Mouse (Mus musculus): ENCODE results near the gene Atp2b4. TPM values are rescaled to one million over a fixed set of nuclear protein-coding genes. Genes with fewer than 3 reads are reported as not detected.

The Atp2b4 gene
- polyA plus RNA-seq, 1 experiment = 37.2 TPM

GRCm38 (mm10) chr1:133800512-133800911, 329 bp downstream of the Atp2b4 start:
- peak overlapping the region; percentile 69 for H3K4me3 ChIP-seq (ENCODE audit: insufficient read depth, low read length)
- H3K4me1 ChIP-seq (ENCODE audit: control insufficient read depth, insufficient read depth, low read length) = no peaks in the 10 kb centered on the region
- TF ChIP-seq CTCF (IDR thresholded peaks at IDR 0.05; ENCODE audit: borderline replicate concordance, insufficient read depth, low read length) = no peak
- no peak overlapping the region for H3K27ac ChIP-seq (ENCODE audit: insufficient read depth, low read length)

DNA sequence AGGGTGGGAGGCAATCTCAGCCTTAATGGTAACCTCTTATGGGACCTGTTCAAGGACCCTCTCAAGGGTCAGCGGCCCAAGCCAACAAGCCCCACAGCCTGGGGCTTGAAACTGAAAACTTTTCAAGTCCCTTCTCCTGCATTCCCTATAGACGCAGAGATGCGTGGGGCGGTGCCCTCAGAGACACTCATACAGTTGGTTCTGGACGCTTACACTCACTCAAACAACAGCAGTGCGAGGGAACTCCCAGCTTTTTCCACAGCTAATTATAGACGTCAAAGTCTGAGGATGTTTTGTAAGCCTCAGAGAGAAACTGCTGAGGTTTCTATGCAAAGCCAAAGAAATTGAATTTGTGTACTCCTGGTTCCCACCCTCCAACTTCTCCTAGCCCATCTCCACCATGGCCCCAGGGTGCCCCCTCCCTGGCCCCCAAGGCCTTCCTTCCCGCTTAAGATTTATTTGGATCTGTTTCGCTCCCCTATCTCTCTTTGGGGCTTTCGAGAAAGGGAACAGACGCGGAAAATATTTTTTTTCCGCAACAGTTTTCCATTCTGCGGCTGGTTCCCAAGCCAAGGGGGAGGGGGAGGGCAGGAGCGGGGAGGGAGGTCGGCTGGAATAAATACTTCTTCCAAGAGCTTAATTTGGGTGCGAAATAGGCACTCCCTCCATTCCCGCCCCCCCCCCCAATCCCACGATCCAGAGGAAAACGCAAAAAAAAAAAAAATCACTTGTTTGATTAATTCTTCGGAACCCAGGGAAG, 975 bp downstream of the Atp2b4 start:
- TF ChIP-seq CTCF (IDR thresholded peaks at IDR 0.05; ENCODE audit: borderline replicate concordance, insufficient read depth, low read length) = no peak
- no peak overlapping the region for H3K27ac ChIP-seq (ENCODE audit: insufficient read depth, low read length)
- H3K4me1 ChIP-seq (ENCODE audit: control insufficient read depth, insufficient read depth, low read length) = no peaks in the 10 kb centered on the region
- H3K4me3 ChIP-seq (ENCODE audit: insufficient read depth, low read length) = peak overlapping the region; percentile 69

- Histone ChIP-seq H3K27ac (ENCODE audit: insufficient read depth, low read length) (no peak overlapping the region), H3K4me3 (ENCODE audit: insufficient read depth, low read length) (no peak overlapping the region), H3K4me1 (ENCODE audit: control insufficient read depth, insufficient read depth, low read length) (no peaks in the 10 kb centered on the region)
- TF ChIP-seq CTCF (IDR thresholded peaks at IDR 0.05; ENCODE audit: borderline replicate concordance, insufficient read depth, low read length) = no peak
- TF ChIP-seq POLR2A (IDR thresholded peaks at IDR 0.05; ENCODE audit: low read depth, low read length) = no peak
These were observed 1.9 kb downstream of the Atp2b4 start for GRCm38 (mm10) chr1:133798821-133799415.

GRCm38 (mm10) chr1:133797979-133798820, 2.6 kb downstream of the Atp2b4 start:
- no peak overlapping the region for H3K27ac ChIP-seq (ENCODE audit: insufficient read depth, low read length)
- peaks cover 5% of the 10 kb centered on the region; the same call in 1 of the 2 replicates for H3K4me1 ChIP-seq (ENCODE audit: control insufficient read depth, insufficient read depth, low read length)
- no peak for TF ChIP-seq POLR2A (IDR thresholded peaks at IDR 0.05; ENCODE audit: low read depth, low read length)
- TF ChIP-seq CTCF (IDR thresholded peaks at IDR 0.05; ENCODE audit: borderline replicate concordance, insufficient read depth, low read length) = no peak
- no peak overlapping the region for H3K4me3 ChIP-seq (ENCODE audit: insufficient read depth, low read length)

GRCm38 (mm10) chr1:133797327-133797978, 3.4 kb downstream of the Atp2b4 start:
- H3K4me3 ChIP-seq (ENCODE audit: insufficient read depth, low read length) = no peak overlapping the region
- peaks cover 5% of the 10 kb centered on the region; the same call in 1 of the 2 replicates for H3K4me1 ChIP-seq (ENCODE audit: control insufficient read depth, insufficient read depth, low read length)

DNA sequence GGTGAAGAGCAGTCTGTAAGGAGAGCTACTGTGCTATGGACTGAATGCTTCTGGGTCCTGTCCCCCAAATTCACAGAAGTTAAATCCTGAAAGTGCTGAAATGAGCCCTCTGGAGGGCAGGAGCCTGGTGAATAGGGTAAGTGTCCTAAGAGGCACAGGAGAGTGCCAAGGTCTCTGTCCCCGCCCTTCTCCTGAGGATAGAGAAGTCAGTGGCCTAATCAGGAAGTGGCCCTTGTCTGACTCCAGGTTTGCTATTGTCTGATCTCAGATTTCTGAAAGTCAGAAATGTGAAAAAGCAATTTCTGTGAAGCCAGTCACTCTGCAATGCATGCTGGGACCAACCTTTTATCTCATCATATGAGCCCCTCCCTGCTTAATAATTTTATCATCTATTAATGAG, 7.2 kb downstream of the Atp2b4 start:
- peaks cover 5% of the 10 kb centered on the region; the same call in 1 of the 2 replicates for H3K4me1 ChIP-seq (ENCODE audit: control insufficient read depth, insufficient read depth, low read length)
- H3K4me3 ChIP-seq (ENCODE audit: insufficient read depth, low read length) = no peak overlapping the region
- no peak for TF ChIP-seq POLR2A (IDR thresholded peaks at IDR 0.05; ENCODE audit: low read depth, low read length)
- H3K27ac ChIP-seq (ENCODE audit: insufficient read depth, low read length) = no peak overlapping the region

More at GRCm38 (mm10) chr1:133797327-133797978, 3.4 kb downstream of the Atp2b4 start:
- TF ChIP-seq CTCF (IDR thresholded peaks at IDR 0.05; ENCODE audit: borderline replicate concordance, insufficient read depth, low read length) = no peak
- TF ChIP-seq POLR2A (IDR thresholded peaks at IDR 0.05; ENCODE audit: low read depth, low read length) = no peak
- H3K27ac ChIP-seq (ENCODE audit: insufficient read depth, low read length) = no peak overlapping the region

GRCm38 (mm10) chr1:133790011-133790410, 10.8 kb downstream of the Atp2b4 start:
- no peak overlapping the region for H3K27ac ChIP-seq (ENCODE audit: insufficient read depth, low read length)
- H3K4me1 ChIP-seq (ENCODE audit: control insufficient read depth, insufficient read depth, low read length) = peaks cover 5% of the 10 kb centered on the region; the same call in 1 of the 2 replicates
- H3K4me3 ChIP-seq (ENCODE audit: insufficient read depth, low read length) = no peak overlapping the region
- TF ChIP-seq CTCF (IDR thresholded peaks at IDR 0.05; ENCODE audit: borderline replicate concordance, insufficient read depth, low read length) = no peak
- no peak for TF ChIP-seq POLR2A (IDR thresholded peaks at IDR 0.05; ENCODE audit: low read depth, low read length)

- TF ChIP-seq POLR2A (IDR thresholded peaks at IDR 0.05; ENCODE audit: low read depth, low read length) (no peak), CTCF (IDR thresholded peaks at IDR 0.05; ENCODE audit: borderline replicate concordance, insufficient read depth, low read length) (no peak)
- no peak overlapping the region for H3K4me3 ChIP-seq (ENCODE audit: insufficient read depth, low read length)
These were observed 12.0 kb downstream of the Atp2b4 start for GRCm38 (mm10) chr1:133788864-133789263.

DNA sequence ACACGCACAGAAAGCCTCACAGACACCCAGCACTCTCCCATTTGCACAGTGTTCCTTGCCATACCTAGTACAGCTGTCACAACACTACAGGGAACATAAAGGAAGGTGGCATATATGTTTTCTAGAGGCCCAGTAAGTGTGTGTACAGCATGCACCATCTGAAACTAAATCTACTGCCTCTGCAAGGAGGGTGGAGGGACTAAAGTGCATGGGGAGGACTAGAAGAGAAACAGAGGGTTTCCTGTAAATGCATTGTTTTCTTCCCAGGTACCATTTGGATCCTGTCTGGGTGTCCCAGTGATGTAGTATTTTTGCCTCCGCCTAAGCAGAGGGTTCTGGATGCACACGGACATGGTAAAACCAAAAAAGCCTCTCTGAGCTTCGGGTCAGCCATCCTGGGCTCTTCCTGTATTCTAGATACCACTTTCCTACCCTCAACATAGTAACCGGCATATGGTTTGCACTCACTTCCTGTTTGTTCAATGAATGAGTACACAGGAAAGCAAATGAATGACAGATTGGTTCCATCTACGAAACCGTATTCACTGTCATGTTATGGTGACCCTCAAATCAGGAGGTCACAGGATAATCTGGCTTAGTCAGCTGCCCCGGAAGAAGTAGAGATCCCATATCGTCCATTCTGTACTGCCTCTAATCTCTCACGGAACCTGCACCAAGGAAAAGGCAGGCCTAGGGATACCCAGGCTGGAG, 13.2 kb downstream of the Atp2b4 start:
- Histone ChIP-seq H3K4me1 (ENCODE audit: control insufficient read depth, insufficient read depth, low read length) (no peaks in the 10 kb centered on the region), H3K27ac (ENCODE audit: insufficient read depth, low read length) (no peak overlapping the region), H3K4me3 (ENCODE audit: insufficient read depth, low read length) (no peak overlapping the region)
- TF ChIP-seq CTCF (IDR thresholded peaks at IDR 0.05; ENCODE audit: borderline replicate concordance, insufficient read depth, low read length) = no peak
- TF ChIP-seq POLR2A (IDR thresholded peaks at IDR 0.05; ENCODE audit: low read depth, low read length) = no peak

More at GRCm38 (mm10) chr1:133788864-133789263, 12.0 kb downstream of the Atp2b4 start:
- Histone ChIP-seq H3K4me1 (ENCODE audit: control insufficient read depth, insufficient read depth, low read length) (peaks cover 5% of the 10 kb centered on the region; the same call in 1 of the 2 replicates), H3K27ac (ENCODE audit: insufficient read depth, low read length) (no peak overlapping the region)
